Mouse (Mus musculus) small intestine, adult 2 months (tissue): Measurements from ENCODE around the gene Macrod1.

Experiments used
- CTCF ChIP-seq: fragments of 200-500 bp; IDR thresholded peaks from 2 replicates; pipeline ENCODE4 v1.5.1; 2012; ENCODE audit warnings: low read depth, mild to moderate bottlenecking, control low read depth, inconsistent platforms, low read length, moderate library complexity, mixed read lengths; ENCODE audit not compliant: insufficient replicate concordance, insufficient read length; ENCODE audit errors: extremely low read depth
- POLR2A ChIP-seq: fragments of 200-500 bp; IDR thresholded peaks from 2 replicates; pipeline ENCODE4 v1.6.1; 2012; ENCODE audit warnings: low read depth, mild to moderate bottlenecking, control low read depth, inconsistent platforms, low read length, moderate library complexity

- TF ChIP-seq POLR2A (no peak), CTCF (no peak)
These were observed 167.6 kb downstream of the Macrod1 start for GRCm38 (mm10) chr19:7224253-7224652.
